Mouse (Mus musculus): ENCODE measurements at regions not wholly inside any gene's neighbourhood (a gene's known extent, or its start where the extent isn't known, plus 50 kb on each side); places are given as distances from the start of the nearest gene placed in this dataset.
A peak's percentile ranks its signal among the peaks of the same experiment; 100 is the strongest.
"Not testable (repeated sequence)": the region's sequence is repeated elsewhere in the genome, so short reads cannot be mapped to it uniquely, and the experiment has no call there.

DNA sequence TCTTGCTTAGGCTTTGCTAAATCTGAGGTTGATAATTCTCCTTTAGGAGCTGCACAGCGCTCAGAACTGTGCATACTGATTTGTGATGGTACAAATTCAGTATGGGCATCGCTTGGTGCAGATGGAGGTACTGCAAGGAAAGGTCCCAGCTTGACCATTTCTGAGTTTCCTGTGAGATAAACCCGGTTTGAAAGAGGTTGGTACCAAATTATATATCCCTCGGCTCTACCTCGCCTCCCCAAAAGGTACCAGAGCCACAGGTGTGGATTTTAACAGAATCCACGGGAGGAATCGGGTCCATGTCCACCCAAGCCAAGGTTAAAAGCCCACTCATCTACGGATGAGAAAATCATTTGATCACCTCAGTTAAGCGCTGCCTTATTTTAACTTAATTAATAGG lies 172.5 kb upstream of the Zfp808 start:
- ATAC-seq (replicated peaks; ENCODE audit: low read depth, poor library complexity, severe bottlenecking), result not testable (repeated sequence)

- ATAC-seq (replicated peaks; ENCODE audit: low read depth, poor library complexity, severe bottlenecking), result not testable (repeated sequence)
Measured at GRCm38 (mm10) chr13:61978856-61979255, 150.8 kb upstream of the Zfp808 start.

DNA sequence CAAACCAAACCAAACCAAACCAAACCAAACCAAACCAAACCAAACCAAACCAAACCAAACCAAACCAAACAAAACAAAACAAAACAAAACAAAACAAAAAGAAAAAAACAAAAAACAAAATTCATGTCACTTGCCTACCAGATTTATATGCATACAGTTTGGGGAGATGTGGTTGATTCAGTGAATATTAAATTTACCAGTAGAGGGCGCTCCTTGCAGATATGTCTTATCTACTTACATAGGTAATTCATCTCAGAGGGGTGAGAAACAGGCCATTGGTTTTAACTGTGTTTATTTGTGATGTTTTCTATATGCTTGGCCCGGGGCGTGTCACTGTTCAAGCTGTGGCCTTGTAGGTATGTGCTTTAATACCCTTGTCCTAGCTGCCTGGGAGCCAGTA lies 133.2 kb upstream of the Zfp808 start:
- ATAC-seq (replicated peaks; ENCODE audit: low read depth, poor library complexity, severe bottlenecking), result 0 out of 2 replicates have a peak, but pooled peaks have one; percentile 47

GRCm38 (mm10) chr13:61998803-61999202 lies 130.9 kb upstream of the Zfp808 start:
- not testable (repeated sequence) for ATAC-seq (replicated peaks; ENCODE audit: low read depth, poor library complexity, severe bottlenecking)

DNA sequence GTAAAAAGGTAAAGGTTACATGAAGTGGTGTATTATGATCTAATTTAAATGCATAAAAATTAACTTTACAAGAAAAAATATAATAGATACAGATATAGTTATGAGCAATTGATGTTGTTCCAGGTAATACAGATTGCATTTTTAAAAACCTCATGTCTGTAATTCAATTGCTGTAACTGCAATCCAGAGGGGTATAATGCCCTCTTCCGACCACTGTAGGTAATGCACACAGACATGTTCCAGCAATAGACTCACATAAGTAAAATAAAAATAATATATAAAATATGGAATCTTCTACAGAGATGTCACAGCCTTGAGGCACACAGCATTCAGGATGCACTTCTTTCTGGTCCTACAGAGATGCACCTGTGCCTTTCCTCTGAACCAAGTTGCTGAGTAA lies 122.4 kb upstream of the Zfp808 start:
- ATAC-seq (replicated peaks; ENCODE audit: low read depth, poor library complexity, severe bottlenecking), result not testable (repeated sequence)

DNA sequence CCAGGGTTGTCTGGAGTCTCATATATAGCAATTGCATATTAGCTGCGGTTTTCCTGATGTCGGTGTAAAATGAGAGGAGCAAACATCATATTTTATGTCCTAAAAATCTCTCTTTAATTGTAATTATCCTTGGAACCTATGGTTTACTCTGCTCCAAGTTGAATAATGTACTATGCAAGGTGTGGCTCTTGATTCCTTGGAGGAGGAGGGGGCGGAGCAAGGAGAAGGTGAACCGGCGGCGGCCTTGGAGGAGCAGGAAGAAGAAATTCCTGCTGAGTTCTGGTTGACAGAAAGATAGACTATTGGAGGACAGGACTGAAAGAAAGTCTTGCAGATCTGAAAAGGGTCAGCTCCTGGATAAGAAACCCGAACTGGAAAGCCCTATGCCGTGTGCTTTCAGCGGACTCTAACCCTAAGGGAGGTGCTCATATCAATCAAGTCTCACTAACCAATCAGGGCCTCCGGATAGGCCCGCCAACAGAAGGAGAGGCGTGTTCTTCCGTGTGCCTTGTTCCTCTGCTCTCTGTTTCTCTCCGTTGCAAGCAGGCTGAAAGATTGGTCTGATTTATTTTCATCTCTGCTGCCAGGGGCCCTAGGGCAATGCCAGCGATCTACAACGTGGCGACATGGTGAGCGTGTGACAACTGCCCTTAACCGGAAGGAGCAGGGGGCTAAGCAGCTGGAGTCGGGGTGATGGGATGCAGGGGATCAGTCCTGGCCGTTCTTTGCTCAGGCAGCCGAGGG lies 114.1 kb upstream of the Zfp808 start:
- peak; percentile 97 for ATAC-seq (replicated peaks; ENCODE audit: low read depth, poor library complexity, severe bottlenecking)

DNA sequence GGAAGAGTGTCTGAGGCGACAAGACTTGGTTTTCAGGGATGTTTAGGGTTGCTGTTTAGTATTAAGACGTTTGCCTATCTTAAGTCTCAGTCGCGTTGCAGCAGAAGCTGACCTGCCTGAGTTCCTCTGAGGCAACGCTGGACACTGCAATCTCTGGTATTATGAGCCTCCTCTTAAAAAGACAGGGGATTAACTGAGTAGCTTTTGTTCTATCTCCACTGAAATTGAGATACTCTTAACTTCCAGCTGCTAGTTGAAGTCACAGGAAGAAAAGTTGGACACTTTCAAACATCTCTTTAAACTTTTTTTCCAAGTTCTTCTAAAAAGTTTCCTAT lies 113.6 kb upstream of the Zfp808 start:
- ATAC-seq (replicated peaks; ENCODE audit: low read depth, poor library complexity, severe bottlenecking), result not testable (repeated sequence)

DNA sequence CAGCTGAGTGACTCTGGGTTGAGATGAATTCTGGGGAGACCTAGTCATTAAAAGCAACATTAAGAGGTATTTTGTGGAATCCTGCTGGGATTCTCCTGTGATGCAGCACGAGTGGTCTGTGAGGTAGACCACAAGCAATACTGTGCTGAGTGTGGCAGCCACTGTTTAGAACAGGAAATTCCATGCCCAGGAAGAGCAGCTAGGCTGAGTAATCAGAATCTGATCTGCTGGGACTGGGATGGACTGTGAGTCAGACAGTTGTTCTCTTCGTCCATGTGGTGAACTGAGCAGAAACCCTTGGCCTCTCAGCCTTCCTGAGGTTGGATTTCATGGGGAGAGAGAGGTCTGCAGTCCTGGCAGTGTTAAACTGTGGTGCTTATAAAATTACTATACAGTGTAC lies 92.0 kb upstream of the Zfp808 start:
- ATAC-seq (replicated peaks; ENCODE audit: low read depth, poor library complexity, severe bottlenecking), result not testable (repeated sequence)

- ATAC-seq (replicated peaks; ENCODE audit: low read depth, poor library complexity, severe bottlenecking), result not testable (repeated sequence)
Measured at GRCm38 (mm10) chr13:62077951-62078671, 51.6 kb upstream of the Zfp808 start.

DNA sequence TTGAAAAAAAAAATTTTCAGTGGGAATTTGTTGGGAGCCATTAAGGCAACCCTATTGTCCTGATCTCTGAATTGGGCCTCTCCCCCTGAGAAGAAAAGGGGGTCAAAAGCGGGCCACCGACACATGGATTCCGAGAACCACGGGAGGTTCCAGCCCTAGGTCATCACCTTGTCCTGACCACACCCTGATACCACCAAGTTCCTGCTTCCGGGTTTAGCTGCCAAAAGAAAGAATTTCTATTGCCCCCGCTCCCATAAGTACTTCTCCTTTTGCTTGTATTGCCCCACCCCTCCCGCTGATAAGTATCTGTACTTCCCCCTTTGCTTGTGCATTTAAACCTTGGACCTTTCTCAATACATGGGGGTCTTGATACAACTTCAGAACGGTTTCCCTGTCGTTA lies 50.8 kb upstream of the Zfp808 start:
- not testable (repeated sequence) for ATAC-seq (replicated peaks; ENCODE audit: low read depth, poor library complexity, severe bottlenecking)

Data from common myeloid progenitor, adult 5-6 weeks (primary cell).